Mouse (Mus musculus): Measurements from ENCODE around the gene Gpr4.
A peak's percentile ranks its signal among the peaks of the same experiment; 100 is the strongest.

The Gpr4 gene

DNA sequence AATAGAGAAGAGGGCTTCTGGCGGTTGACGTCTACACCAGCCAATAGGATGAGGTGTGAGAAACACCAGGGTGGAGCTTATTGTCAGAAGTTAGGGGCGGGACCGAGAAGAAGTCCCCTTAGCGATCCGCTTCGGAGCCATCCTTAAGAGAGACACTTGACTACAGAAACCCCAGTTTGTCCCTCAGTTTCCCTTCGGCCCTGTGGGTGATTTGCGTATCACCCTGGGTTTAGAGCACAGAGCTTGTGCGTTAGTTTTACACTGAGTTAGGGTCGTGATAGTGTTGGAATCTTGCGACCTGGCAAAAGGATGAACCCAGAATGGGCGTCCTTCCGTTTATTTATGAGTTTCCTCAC lies 16.4 kb downstream of the Gpr4 start:
- no peak for DNase-seq (ENCODE audit: low read depth)

DNA sequence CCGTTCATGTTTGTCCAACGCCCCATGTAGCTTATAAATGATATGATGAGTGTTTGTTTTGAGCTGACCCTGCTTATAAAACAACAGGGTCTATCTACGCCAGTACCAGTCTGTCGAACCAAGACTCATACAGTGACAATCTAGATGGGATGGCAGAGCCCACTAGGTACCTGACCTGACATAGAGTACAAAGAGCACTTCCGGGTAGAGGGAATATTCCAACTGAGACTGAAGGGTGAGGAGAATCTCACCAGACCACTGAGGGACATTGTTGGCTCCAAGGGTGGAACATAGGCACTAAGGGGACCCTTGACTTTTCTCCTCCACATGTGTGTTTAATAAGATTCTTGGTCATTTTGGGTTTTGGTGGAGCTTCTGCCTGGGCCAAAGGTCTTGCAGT lies 17.1 kb downstream of the Gpr4 start:
- no peak for DNase-seq (ENCODE audit: low read depth)

DNA sequence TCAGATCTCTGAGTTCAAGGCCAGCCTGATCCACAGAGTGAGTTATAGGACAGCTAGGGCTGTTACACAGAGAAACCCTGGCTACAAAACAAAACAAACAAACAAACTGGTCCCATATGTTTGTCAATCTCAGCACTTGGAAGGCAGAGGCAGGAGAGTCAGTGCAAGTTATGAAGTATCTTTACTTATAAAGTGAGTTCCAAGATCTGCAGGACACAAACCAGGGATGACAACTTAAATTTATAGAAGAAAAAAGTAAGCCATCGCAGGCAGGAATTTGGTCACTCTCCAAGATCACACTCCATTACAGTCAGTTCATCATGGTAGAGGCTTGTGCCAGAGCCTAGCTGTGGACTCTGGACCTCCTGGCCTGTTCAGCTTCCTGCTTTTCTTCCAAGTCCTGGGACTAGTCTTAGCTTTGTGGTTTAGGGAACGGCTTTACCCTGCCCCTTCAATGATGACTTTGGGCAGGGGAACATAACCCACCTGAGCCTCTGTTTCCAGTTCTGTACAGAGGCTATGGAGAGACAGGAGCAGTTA lies 17.8 kb downstream of the Gpr4 start:
- DNase-seq (ENCODE audit: low read depth): no peak

DNA sequence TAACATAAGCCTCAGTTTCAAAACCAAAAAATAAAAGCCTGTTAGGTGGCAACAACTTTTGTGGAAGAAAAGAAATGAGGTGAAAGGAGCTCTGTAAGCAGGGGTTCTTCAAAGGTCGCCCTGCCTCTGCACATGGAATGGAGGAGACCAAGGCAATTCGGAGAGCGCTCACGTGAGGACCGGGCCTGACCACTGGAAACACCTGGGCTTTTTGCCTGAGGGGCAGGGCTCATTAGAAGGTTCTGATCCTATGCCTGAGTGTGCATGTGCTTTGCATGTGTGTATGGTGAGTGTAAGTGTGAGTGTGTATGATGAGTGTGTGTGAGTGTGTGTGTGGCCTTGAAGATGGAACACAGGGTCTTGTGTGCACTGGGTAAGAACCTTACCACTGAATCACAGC lies 18.6 kb downstream of the Gpr4 start:
- no peak for DNase-seq (ENCODE audit: low read depth)

DNA sequence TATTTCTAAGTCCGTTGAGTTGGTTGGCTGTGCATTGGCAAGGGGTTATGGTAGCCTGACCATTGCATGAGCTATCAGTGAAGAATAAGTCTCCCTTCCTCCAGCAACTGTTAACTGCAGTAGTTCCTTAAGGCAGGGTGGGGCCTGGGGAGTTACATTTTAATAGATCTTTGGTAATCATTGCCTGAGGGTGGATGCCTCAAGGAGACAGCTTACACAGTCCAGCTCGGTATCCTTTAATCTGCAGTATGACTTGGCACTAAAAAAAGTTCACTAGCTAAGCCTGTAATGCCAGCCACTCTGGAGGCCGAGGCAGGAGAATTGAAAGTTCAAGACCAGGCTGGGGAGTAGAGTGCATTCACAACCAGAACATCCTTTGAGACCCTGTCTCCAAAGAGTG lies 19.5 kb downstream of the Gpr4 start:
- no peak for DNase-seq (ENCODE audit: low read depth)

DNA sequence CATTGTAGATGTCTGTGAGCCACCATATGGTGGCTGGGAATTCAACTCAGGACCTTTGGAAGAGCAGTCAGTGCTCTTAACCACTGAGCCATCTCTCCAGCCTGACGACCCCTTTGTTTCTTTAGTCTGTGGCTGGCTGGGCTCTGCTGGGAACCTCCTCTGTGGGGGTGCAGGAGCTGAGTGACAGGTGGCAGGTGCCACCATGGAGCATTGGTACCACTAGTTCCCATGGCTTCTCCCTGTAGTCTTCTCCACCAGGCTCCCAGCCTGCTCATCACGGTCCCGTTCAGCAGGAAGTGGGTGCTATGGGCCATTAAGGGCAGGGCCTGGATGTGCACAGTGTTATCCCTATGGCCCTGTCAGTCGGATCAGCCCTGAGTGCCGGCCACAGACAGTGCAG lies 22.3 kb downstream of the Gpr4 start:
- DNase-seq (ENCODE audit: low read depth): no peak

DNA sequence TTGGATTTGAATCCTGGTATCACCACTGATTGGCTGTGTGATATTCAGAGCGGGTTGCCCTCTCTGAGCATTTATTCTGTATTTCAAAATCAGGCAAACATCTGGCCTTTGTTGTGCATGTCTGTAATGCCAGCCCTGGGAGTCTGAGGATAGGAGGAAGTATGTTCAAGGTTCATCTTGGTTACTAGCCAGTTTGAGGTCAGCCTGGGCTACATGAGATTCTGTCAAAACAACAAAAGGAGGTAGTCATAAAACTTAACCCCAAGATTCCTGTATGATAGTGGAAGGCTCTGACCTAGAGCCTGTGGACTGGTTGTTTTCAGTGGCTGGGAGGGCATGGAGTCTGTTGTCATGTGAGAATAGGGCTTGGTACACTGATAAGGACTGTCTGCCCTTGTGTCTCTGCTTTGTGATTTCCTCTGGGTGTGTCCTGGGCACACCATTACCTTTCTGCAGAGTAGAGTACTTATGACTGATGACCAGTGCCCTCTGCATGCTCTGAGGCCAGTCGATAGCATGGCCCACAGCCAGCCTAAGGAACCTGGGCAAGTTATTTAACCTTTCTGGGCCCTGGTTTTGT lies 22.8 kb downstream of the Gpr4 start:
- DNase-seq (ENCODE audit: low read depth): no peak

DNA sequence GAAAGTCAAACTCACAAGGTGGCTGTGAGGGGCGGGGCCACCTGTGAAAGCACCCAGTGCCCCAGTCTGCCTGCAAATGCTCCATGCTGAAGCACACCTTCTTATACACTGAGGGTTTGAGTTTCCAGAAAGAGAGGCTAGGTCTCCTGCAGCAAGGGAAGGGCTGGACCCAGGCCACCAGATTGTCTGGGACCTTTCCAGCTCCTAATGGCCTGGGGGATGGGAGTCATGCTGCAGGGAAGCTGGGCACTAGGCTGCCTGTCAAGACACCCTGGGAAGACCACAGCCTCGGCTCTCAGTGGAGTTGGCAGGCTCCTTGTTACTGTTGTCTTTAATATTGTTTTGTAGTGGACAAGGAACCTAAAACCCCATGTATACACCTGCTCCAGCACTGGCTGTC lies 24.1 kb downstream of the Gpr4 start:
- DNase-seq (ENCODE audit: low read depth): no peak

DNA sequence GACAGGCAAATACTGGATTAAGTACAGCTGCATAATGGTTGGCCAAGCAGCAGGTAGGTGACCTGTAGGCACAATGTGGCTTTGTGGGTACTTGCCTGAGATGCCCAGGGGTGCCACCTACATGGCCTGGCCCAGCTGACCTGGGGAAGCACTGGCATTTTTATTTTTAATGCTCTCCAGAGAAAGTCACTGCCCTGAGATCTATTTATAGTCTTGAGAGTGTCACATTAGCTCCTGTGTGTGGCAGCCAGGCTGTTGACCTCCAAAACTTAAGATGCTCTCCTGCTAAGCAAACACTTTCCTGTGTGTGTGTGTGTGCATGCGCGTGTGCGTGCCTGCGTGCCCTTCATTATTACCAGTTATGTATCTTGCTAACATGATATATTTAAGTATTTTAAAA lies 26.0 kb downstream of the Gpr4 start:
- DNase-seq (ENCODE audit: low read depth): no peak

DNA sequence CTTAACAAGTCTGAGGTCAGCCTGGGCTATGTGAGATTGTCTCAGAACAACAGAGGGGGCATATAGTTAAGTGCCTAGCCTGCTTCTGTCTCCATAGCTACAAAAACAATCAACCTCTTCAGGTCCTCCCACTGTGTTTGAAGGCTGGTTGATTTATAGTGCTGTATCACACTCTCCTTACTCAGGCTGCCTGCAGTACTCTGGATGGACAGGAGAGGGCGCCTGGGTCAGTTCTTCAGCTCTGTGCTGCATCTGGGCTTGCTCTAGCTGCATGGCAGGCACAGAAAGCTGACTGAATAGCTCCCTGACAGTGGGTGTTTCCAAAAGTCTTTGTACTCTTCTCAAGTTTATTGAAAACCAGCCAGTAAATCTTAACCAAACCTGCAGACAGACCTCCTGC lies 27.1 kb downstream of the Gpr4 start:
- DNase-seq (ENCODE audit: low read depth): peak; percentile 93

DNA sequence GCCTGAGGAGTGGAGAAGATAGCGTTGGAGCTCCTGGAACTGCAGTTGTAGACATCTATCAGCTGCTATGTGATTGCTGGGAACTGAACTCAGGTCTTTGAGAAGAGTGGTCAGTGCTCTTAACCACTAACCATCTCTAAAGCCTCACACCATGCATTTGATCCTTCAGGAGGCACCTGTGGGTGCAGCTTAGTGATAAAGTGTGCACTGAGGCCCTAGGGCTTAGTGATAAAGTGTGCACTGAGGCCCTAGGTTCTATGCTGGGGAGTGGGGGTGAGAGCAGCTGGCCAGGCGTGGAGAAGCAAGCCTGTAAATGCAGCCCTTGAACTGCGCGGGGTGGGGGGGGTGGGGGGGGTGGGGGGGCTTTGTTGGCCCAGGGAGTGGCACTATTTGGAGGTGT lies 27.6 kb downstream of the Gpr4 start:
- DNase-seq (ENCODE audit: low read depth): no peak

DNA sequence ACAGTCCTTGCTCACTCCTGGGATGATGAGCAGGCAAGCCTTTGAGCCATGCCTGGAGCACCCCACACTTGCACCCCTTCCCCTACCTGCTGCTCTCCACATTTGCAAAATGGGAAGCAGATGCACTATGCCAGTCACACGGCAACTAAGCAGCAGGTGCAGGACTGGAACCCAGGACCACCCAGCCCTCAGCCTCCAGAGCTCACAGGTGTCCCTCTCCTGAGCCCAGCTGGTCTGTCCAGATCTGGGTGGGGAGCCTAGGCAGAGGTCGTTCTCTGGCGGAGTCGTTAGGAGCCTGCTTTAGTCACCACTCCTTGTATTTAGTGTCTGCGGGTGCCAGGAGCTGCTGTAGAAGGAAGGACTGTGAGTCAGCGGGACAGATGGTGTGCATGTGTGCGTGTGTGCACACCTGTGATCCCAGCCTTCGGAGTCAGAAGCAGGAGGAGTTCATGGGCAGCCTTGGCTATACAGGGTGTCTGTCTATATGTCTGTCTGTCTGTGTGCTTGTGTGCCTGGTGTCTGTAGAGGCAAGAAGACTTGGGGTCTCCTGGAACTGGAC lies 28.6 kb downstream of the Gpr4 start:
- DNase-seq (ENCODE audit: low read depth): no peak

DNA sequence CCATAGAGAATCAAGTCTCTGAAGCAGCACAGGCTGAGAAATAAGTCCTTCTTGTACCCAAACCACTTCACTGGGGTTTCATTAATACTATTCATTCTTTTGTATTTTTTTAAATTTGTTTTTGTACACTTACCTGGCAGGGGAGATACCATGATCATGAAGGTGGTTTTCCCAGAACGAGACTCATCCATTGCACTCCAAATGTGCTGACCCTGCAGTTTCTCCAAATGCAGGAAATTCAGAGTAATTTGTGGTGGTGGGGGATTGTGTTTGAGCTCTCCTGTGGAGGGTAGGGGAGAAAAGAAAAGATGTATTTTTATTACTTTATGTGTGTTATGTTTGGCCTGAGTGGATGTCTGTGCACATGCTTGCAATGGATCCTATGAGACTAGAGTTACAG lies 29.7 kb downstream of the Gpr4 start:
- DNase-seq (ENCODE audit: low read depth): no peak

DNA sequence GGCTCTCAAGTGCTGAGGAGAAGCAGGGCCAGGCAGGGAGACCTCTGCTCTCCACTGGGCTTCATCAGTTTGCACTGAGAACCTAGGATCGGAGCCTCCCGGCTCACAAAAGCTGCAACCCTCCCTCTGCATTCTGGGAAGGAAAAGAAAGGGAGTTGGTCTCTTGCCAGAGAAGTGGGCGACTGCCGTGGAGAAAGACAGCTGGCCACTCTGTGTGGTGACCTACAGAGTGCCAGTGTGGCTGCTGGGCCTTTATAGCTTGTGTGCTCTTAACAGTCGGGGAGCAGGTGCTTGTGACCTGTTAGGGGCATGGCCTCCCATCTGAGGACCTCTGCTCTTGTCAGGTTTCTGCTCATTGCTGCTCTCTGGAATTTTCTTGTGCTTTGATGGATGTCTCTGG lies 31.5 kb downstream of the Gpr4 start:
- no peak for DNase-seq (ENCODE audit: low read depth)

DNA sequence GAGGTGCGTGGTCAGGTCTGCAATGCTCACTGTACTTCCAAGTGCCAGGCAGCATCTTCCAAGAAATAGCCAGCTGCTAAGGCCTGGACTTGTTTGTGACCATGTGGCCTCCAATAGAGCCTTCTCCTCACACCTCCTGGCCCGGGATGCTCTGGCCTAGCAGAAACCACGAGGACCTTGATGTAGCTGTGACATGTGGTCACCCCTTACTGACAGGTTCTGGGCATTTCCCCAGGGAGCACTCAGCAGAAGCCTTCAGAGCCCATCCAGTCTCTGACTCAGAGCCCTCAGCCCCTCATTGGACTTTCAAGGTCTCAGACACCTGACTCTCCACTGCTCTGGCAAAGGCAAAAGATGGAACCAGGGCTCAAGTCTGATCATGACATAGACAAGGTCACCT lies 32.7 kb downstream of the Gpr4 start:
- DNase-seq (ENCODE audit: low read depth): no peak

DNA sequence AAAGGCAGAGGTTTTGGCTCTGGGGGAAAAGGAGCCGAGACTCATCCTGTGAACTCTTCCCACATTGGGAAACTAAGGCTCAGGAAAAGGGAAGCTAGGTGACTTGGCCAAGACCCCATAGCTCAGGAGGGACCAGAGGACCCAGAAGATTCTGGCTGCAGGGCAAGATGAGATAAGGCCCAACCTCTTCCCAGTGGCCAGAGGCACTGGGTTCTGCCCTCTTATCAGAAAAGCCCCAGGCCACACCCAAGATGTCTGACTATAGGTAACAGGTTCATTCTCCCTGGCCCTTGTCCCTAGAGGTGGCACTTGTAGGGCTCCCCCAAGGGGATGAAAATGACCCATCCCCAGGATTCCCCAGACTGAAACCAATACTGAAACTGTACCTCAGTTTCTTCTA lies 34.5 kb downstream of the Gpr4 start:
- no peak for DNase-seq (ENCODE audit: low read depth)

DNA sequence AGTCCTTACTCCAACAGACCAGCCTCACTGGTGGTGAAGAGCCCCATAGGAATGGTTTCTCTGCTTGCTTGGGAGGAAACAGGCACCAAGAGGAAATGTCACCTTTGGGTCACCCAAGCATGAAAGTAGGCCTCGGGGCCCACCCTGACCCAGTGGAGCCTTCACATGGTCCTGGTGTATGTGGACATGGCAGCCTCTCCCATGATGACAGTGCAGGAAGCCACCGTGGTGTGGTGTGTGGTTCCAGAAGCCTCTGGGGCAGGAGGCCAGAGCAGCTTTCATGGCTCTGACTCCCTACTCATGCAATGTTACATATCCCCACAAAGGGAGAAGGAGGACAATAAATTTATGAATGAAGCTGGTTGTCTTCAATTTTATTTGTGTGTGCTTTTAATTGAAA lies 35.2 kb downstream of the Gpr4 start:
- DNase-seq (ENCODE audit: low read depth): no peak

DNA sequence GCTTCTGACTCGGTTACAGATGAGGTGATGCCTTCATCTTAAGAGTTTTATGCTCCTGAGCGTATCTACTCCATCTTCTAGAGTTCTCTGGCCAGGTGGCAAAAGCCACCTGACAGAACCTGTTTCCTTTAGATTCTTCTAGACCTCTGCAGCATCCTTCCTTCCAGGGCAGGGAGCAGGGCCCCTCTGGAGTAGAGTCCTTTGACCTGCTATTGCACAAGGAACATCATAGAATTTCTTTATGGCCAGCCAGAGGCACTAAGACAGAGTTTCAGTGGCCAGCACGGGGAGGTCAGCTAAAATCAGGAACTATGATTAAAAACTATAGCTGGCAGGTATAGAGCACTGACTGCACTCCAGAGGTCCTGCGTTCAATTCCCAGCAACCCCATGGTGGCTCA lies 39.7 kb downstream of the Gpr4 start:
- no peak for DNase-seq (ENCODE audit: low read depth)

DNA sequence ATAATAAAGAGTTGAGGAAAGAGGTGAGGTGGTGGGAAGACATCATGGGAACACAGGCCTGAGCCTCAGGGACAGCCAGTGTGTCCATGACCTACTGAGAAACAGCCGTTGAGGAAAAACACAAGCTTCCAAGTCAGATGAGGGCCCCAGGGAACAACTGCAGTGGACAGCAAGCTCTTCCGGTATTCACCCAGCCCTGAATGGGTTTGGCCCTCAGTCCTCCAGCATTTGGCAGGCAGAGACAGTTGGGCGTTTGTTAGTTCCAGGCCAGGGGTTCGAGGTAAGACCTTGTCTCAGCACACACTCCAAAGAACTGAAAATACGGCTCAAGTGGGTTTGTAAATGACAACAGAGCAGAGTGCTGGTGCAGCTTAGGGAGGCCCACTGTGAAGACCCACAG lies 41.1 kb downstream of the Gpr4 start:
- DNase-seq (ENCODE audit: low read depth): no peak

DNA sequence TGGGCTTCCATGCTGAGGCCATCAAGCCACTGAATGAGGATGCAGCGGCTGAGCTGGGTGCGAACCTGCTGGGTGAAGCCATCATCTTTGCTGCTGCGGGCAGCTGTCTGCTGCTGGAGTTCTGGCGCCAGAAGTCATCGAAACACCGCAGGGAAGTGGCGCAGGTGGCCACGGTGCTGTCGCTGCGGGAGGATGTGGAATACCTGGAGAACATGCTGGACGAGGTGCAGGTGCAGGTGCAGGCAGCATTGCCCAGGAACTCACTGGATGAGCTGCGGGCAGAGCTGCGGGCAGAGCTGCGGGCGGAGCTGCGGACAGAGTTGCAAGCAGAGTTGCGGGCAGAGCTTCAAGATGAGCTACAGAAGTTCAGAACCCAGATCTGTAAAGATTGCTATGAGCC lies 43.1 kb downstream of the Gpr4 start:
- DNase-seq (ENCODE audit: low read depth): no peak

DNA sequence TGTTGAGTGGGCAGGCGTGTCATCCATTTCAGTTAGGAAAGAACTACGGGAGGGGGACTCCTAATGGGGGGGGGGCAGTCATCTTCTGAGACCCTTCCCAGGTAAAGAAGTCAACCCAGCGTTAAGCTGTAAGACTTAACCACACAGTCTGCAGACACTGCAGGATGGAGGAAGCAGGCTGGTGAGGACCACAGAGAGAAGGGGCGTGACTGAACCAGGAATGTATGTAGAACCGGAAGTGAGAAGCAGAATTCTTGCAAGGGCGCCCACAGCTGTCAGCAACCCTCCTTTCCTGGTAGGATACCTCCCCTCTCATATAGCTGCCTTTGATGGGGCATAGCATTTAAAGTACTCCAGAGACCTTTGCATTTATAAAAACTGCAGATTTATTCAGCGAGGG lies 44.2 kb downstream of the Gpr4 start:
- DNase-seq (ENCODE audit: low read depth): peak; percentile 38

DNA sequence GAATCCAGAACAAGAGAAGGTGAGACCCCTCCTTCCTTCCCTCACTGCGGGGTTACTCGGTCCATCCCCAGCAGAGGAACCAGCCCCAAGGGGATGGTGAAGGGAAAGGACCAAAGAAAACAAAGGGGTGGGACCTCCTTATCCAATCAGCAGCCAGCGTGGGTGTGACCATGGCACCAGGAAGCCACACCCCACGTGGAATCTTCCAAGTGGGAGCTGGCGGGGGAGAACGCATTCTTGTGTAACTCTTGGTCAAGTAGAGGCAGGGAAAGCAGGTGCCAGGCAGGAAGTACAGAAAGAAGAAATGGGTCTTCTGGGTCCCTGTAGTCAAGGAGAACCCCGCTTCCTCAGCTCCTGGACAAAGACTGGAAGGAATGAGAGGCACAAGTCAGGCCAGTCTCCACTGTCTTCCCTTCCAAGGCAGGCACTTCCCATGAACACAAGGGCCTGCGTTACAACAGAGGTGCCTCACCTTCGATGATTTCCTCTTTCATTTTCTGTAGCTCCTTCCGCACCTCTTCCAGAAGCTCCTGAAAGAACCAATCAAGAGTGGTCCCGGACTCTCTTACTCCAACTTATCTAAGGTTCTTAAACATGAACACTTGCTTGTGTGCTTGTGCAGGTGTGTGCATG lies 45.2 kb downstream of the Gpr4 start:
- peak; percentile 64 for DNase-seq (ENCODE audit: low read depth)

DNA sequence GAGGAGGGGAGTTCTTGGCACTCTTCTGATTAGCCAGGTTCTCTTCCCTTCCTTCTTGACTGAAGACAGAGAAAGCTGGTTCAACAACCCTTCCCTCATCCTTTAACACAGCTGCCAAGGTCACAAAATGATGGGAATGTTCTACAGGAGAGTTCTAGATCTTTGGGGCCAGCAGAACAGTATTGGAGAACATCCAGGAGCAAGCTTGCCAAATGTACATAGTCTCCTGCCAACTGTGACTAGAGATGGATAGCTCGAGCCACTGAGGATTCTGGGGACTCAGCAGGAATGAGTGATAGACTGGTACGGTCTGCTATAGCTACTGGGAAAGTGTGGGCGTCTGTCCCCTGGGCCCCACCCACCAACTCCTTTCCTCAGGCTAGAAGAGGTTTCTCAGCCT lies 46.0 kb downstream of the Gpr4 start:
- DNase-seq (ENCODE audit: low read depth): no peak

DNA sequence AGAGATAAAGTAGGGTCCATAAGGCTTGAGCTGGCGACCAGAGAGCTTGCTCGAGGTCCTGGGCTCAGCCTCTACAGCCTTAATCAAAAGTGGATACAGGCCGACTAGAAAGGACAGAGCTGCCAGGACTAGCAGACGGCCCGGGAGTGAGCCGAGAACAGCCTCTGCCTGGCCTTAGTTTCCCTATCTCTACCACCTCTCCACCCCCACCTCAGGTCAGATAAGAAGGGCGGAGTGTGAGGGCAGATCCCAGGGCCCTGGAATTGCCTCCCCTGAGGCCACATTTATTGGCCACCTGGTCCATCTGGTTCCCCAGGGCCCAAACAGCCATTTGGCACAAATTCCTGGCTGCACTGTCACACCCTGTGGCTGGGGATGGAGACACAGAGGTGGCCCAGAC lies 52.8 kb downstream of the Gpr4 start:
- DNase-seq (ENCODE audit: low read depth): no peak

Measured in induced T-regulatory cell, adult 2 months (primary cell).